Mouse (Mus musculus) lung, adult 2 months (tissue): ENCODE data around the gene Dst.

Experiments
- CTCF ChIP-seq: fragments of 200-500 bp; IDR thresholded peaks from 2 replicates; pipeline ENCODE4 v1.5.1; 2011; ENCODE audit warnings: mild to moderate bottlenecking, low read length, control low read depth; ENCODE audit not compliant: insufficient read depth
- POLR2A ChIP-seq: fragments of 200-500 bp; IDR thresholded peaks from 2 replicates; pipeline ENCODE4 v1.6.1; 2011; ENCODE audit warnings: low read depth, mild to moderate bottlenecking, control low read depth, low read length, borderline replicate concordance; ENCODE audit errors: extremely low read depth

DNA sequence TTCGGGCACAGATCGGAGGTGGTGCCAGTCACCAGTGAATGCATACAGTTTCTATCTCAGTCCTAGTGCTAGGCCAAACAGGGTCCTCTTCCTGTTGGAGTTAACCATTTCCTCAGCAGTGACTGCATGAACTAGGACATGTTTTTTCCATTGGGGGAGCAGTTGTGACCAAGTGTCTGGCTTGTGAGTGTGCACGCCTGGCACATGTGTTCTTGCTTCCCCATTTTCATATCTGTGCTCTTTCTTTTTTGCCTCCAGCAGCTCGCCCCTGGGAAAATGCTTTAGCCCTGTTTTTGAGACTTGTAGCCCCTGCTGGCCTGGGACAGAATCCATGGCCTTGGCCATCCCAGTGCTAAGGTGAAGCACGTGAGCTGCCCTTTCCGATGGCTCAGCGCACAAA is 164.2 kb downstream of the Dst start:
- TF ChIP-seq POLR2A (no peak), CTCF (no peak)
